Mouse (Mus musculus) kidney, postnatal 0 days (tissue): Measurements from ENCODE around the gene Itln1. TPM values are rescaled to one million over a fixed set of nuclear protein-coding genes. Genes with fewer than 3 reads are reported as not detected.

ENCODE experiments used
- ATAC-seq: fragments of 200-750 bp; cut with Nextera tagmentation; replicated peaks from 2 replicates; pipeline ENCODE4 v1.8.0; 2017; ENCODE audit warnings: low read depth, moderate number of reproducible peaks, moderate TSS enrichment, moderate library complexity; ENCODE audit not compliant: low FRiP score
- DNase-seq: peaks from one replicate; pipeline ENCODE4 v3.0.0-alpha.2; 2016; ENCODE audit warnings: low spot score
- H3K27ac ChIP-seq: fragments of 300-500 bp; sonication (generic); 2 replicates; pipeline ENCODE4 v1.5.1; 2014; ENCODE audit warnings: mild to moderate bottlenecking
- H3K27me3 ChIP-seq: fragments of 300-500 bp; sonication (generic); 2 replicates; pipeline ENCODE4 v1.6.1; 2014; ENCODE audit warnings: low read length, mixed read lengths; ENCODE audit not compliant: insufficient read depth
- H3K36me3 ChIP-seq: fragments of 300-500 bp; sonication (generic); 2 replicates; pipeline ENCODE4 v1.6.1; 2014; ENCODE audit warnings: low read length, mixed read lengths; ENCODE audit not compliant: insufficient read depth
- H3K4me1 ChIP-seq: fragments of 300-500 bp; sonication (generic); replicated peaks from 2 replicates; pipeline ENCODE4 v1.6.1; 2014; ENCODE audit warnings: antibody characterized with exemption, low read length, mixed read lengths; ENCODE audit not compliant: insufficient read depth
- H3K4me2 ChIP-seq: fragments of 300-500 bp; sonication (generic); 2 replicates; pipeline ENCODE4 v1.6.1; 2014; ENCODE audit warnings: mild to moderate bottlenecking, low read length, moderate library complexity, mixed read lengths
- H3K4me3 ChIP-seq: fragments of 300-500 bp; sonication (generic); replicated peaks from 2 replicates; pipeline ENCODE4 v1.5.1; 2014; ENCODE audit warnings: low read depth, low read length
- H3K9ac ChIP-seq: fragments of 300-500 bp; sonication (generic); 2 replicates; pipeline ENCODE4 v1.6.1; 2014; ENCODE audit warnings: low read depth, low read length
- H3K9me3 ChIP-seq: fragments of 300-500 bp; sonication (generic); replicated peaks from 2 replicates; pipeline ENCODE4 v1.6.1; 2016; ENCODE audit warnings: low read length, inconsistent platforms, mixed read lengths
- CTCF ChIP-seq: IDR thresholded peaks from 2 replicates; pipeline ENCODE4 v1.5.1; 2016; ENCODE audit warnings: antibody characterized with exemption, low read depth, mild to moderate bottlenecking, moderate library complexity
- WGBS: fragments of 180-500 bp; shearing (Covaris S2); extraction: QIAGEN DNeasy Blood & Tissue Kit; methylation state at CpG from one replicate; pipeline ENCODE4 v1.1.7; 2014; 5-methylcytosine and 5-hydroxymethylcytosine counted together
- polyA plus RNA-seq: library from polyadenylated mRNA; unstranded; fragments of >200 nt; fragmentation: Nextera tagmentation; extraction: Ambion mirVana; gene quantifications from 2 replicates; pipeline ENCODE4 v1.2.1, GENCODE M21; 2015

Gene Itln1
- polyA plus RNA-seq, 1 experiment from 2014 or later: not detected

GRCm38 (mm10) chr1:171563042-171563441 is 27.9 kb upstream of the Itln1 start:
- no peaks in the 10 kb centered on the region for H3K4me1 ChIP-seq
- 81% methylated on average over 2 of the region's 2 CpGs for WGBS
- no peak overlapping the region for H3K27ac ChIP-seq
- H3K27me3 ChIP-seq: no peaks in the 10 kb centered on the region
- no peak overlapping the region for H3K9ac ChIP-seq
- H3K36me3 ChIP-seq: no peaks in the 10 kb centered on the region
- no peak overlapping the region for H3K4me2 ChIP-seq
- DNase-seq (no peak), ATAC-seq (no peak)
- no peak overlapping the region for H3K4me3 ChIP-seq
- no peak for TF ChIP-seq CTCF
- no peaks in the 10 kb centered on the region for H3K9me3 ChIP-seq

DNA sequence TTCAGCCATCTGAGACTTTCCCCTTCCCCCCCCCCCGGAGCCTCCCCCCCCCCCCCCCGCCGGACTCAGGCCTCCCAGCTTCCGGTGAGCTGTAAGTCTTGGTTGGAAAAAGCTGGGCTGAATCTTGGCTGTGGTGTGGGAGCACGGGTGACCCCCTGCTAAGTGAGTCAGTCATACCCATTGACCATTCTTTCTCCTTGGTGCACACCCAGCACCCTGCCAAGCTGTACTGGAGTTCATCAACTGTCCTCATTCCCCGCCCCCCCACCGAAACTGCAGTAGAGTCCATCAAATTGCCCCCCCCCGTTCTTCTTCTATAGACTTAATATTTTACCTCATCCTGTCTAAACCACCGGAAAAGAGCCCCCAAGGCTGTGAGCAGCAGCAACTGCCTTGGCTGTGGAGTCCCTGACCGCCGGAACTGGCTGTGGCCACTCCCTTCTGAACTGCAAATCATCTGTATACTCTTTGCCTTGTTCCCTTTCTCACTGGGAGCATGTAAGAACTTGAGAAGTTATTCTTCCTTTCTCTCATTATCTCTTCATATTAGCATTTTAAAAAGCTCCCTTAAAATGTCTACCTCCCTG is 26.6 kb upstream of the Itln1 start:
- Histone ChIP-seq H3K9me3 (no peaks in the 10 kb centered on the region), H3K36me3 (no peaks in the 10 kb centered on the region), H3K27ac (no peak overlapping the region), H3K4me1 (no peaks in the 10 kb centered on the region), H3K4me2 (no peak overlapping the region), H3K9ac (no peak overlapping the region), H3K27me3 (no peaks in the 10 kb centered on the region), H3K4me3 (no peak overlapping the region)
- WGBS: 62% methylated on average over 6 of the region's 11 CpGs
- no peak for TF ChIP-seq CTCF
- ATAC-seq (no peak), DNase-seq (no peak)

- Histone ChIP-seq H3K4me1 (no peaks in the 10 kb centered on the region), H3K4me3 (no peak overlapping the region), H3K4me2 (no peak overlapping the region), H3K36me3 (no peaks in the 10 kb centered on the region), H3K27me3 (no peaks in the 10 kb centered on the region), H3K9ac (no peak overlapping the region), H3K27ac (no peak overlapping the region), H3K9me3 (no peaks in the 10 kb centered on the region)
- TF ChIP-seq CTCF: no peak
- ATAC-seq: no peak
- 95% methylated on average over 1 of the region's 1 CpGs for WGBS
- DNase-seq: no peak
Observed at GRCm38 (mm10) chr1:171561200-171561599, 26.1 kb upstream of the Itln1 start.

GRCm38 (mm10) chr1:171560262-171560661 is 25.2 kb upstream of the Itln1 start:
- no peak for TF ChIP-seq CTCF
- no peak overlapping the region for H3K4me2 ChIP-seq
- WGBS: 70% methylated on average over 2 of the region's 2 CpGs
- DNase-seq (no peak), ATAC-seq (no peak)
- no peaks in the 10 kb centered on the region for H3K36me3 ChIP-seq
- no peaks in the 10 kb centered on the region for H3K4me1 ChIP-seq
- no peak overlapping the region for H3K4me3 ChIP-seq
- H3K27me3 ChIP-seq: no peaks in the 10 kb centered on the region
- no peak overlapping the region for H3K9ac ChIP-seq
- no peak overlapping the region for H3K27ac ChIP-seq
- H3K9me3 ChIP-seq: no peaks in the 10 kb centered on the region

DNA sequence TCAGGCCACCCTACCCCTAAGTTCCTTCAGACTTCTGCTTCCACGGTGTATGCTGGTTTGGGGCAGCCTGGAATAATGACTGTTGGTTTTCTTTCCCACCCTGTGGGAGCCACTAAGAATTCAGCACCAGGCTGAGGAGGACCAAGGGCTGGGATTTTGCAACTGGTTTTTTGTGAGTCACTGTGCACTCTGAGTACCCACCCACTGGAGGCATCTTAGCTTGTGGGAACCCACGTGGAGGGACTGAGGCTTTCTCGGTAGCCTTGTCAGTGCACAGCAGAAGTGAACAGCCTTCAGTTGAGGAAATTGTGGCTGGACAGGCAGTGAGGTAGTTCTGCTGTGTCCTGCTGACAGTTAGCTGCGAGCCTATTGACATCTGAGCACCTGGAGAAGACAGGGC is 23.8 kb upstream of the Itln1 start, which contains the start of gene Cd244a:
Gene Cd244a (plus strand): TSS at position 296 of the 400 bp plus-strand sequence.
- Histone ChIP-seq H3K9me3 (no peaks in the 10 kb centered on the region), H3K27me3 (no peaks in the 10 kb centered on the region), H3K9ac (no peak within 1 kb of the TSS), H3K27ac (no peak within 1 kb of the TSS), H3K4me1 (no peaks in the 10 kb centered on the region), H3K4me2 (no peak within 1 kb of the TSS), H3K4me3 (no peak within 1 kb of the TSS), H3K36me3 (no peaks in the 10 kb centered on the region)
- no peak for ATAC-seq
- DNase-seq: no peak
- TF ChIP-seq CTCF: no peak
- WGBS: 76% methylated on average over 4 of the region's 4 CpGs

DNA sequence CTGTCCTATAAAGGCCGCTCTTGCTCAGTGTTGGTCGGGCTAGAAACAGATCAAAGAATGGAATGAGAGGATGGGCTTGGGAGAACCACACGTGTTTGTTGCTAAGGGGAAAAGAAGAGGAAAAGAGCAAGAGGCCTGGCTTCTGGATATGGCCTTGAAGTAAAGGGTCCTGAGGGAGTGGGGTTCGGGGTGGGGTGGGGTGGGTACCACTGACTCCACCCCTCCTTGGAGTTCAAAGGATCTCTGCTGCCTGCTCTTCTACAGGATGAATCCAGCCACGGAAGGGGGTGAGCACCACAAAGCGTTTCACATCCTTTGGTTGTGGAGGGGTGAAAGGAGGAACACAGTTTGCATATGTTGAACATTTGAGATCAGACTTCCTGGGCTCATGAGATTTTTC is 23.3 kb upstream of the Itln1 start:
- Histone ChIP-seq H3K9ac (no peak overlapping the region), H3K27ac (no peak overlapping the region), H3K4me2 (no peak overlapping the region), H3K4me1 (no peaks in the 10 kb centered on the region), H3K9me3 (no peaks in the 10 kb centered on the region), H3K27me3 (no peaks in the 10 kb centered on the region), H3K36me3 (no peaks in the 10 kb centered on the region), H3K4me3 (no peak overlapping the region)
- no peak for TF ChIP-seq CTCF
- 70% methylated on average over 6 of the region's 6 CpGs for WGBS
- no peak for ATAC-seq
- DNase-seq: no peak

GRCm38 (mm10) chr1:171556366-171556765 is 21.3 kb upstream of the Itln1 start:
- no peak for TF ChIP-seq CTCF
- H3K4me3 ChIP-seq: no peak overlapping the region
- no peaks in the 10 kb centered on the region for H3K36me3 ChIP-seq
- no peak for DNase-seq
- ATAC-seq: no peak
- H3K27ac ChIP-seq: no peak overlapping the region
- H3K4me1 ChIP-seq: no peaks in the 10 kb centered on the region
- H3K9me3 ChIP-seq: no peaks in the 10 kb centered on the region
- no peak overlapping the region for H3K4me2 ChIP-seq
- H3K27me3 ChIP-seq: no peaks in the 10 kb centered on the region
- 91% methylated on average over 2 of the region's 2 CpGs for WGBS
- no peak overlapping the region for H3K9ac ChIP-seq
